Mouse (Mus musculus) adrenal gland, postnatal 4 days (tissue): Measurements from ENCODE around the gene Rbm19. TPM values are rescaled to one million over a fixed set of nuclear protein-coding genes. Genes with fewer than 3 reads are reported as not detected.

Source experiments
- DNase-seq, 2 experiments: peaks; one replicate each; pipeline ENCODE4 v3.0.0; 2021 to 2022; ENCODE audit warnings: low spot score in 2 of 2, mixed read lengths in 2 of 2
- total RNA-seq, 2 experiments: library from RNA; stranded (reverse); gene quantifications; 2 replicates each; pipeline ENCODE4 v1.2.3; 2021

Rbm19 gene
- total RNA-seq, 2 experiments from 2014 or later = 27.4 to 27.5 TPM

DNA sequence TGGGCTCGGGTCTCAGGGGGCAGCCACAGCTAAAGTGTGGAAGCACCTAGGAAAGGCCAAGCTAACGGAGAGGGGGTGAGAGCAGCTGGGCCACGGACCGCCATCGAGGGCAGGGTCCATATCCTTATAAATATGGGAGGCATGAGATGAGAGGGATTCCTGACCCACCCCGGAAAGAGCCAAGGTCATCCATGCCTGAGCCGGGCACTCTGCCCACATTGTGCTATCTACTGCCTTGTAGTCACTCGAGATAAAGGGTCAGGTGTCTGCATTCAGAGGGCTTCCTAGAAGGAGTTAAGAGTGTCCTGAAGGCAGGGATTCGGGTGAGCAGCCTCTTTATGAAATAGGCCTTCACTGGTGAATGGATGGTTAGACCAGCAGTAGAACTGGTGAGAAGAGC is 80.6 kb downstream of the Rbm19 start:
- DNase-seq = no peak

GRCm38 (mm10) chr5:120197813-120198387 is 81.6 kb downstream of the Rbm19 start:
- DNase-seq = no peak

DNA sequence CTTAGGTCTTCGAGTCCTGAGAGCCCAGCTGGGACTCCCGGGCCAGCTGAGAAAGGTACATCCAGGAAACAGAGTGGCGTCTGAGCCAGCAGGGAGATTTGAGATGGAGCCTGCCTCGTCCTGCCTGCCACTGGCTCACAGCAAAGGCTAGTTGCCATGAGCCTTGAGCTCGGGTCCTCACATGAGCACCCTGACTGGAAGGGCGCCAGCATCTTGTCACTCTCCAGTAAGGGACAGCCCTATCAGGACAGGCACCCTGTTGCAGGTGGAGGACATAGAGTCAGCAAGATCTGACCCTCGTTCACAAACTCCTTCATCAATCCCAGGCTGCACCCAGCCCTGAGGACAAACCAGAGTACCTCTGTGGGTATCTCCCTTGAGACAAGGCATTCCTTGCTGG is 83.6 kb downstream of the Rbm19 start:
- no peak for DNase-seq

DNA sequence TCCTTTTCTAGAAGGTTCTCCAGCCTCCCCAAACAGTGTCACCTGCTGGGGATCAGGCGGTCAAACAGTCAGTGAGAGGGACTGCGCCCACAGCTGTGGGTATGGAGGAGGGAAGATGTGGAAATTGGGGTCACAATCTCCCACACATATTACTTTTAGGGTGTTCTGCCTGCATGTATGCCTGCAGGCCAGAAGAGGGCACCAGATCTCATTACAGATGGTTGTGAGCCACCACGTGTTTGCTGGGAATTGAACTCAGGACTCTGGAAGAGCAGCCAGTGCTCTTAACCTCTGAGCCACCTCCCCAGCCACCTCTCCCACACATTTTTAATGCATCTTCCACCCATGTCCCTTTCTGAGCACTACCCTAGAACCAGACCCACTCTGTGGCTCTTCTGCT is 88.1 kb downstream of the Rbm19 start:
- DNase-seq = no peak

- DNase-seq = no peak
Observed at GRCm38 (mm10) chr5:120206313-120206943, 90.2 kb downstream of the Rbm19 start.

DNA sequence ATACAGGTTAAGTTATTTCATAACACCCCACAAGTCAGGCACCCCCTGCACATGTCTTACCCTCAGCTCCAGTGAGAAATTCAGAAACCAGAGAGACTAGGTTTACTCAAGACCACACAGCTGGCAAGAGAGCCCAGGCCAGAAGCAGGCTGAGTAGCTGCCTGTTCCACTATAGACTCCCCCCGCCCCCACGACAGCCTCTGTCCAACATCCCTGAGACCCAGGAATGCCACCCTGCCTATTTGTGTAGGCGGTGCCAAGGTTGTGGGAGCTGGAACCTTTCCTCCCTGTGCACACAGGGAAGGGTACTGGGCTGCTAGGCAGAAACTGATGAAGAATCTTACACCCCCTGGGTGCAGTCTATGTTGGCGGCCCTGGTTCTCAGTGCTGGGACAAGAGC is 91.2 kb downstream of the Rbm19 start:
- DNase-seq = no peak

DNA sequence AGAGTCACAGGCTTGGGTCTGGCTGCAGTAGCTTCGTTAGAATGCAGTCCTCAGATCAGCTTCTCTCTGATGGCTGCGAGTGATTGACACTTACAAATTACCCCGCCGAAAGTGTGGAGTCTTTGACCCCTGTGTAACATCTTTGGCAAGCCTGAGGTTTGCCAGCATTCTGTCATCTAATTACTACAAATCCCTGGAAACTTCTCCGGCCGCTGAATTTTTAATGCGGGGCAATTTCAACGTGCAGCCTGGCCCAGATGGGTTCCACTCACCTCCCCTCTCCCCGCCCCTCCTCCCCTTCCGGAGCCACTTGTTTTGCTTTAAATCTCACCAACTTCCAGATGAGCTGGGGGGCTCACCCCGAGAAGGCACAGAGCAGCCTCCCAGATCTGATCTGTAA is 94.4 kb downstream of the Rbm19 start:
- DNase-seq = no peak

DNA sequence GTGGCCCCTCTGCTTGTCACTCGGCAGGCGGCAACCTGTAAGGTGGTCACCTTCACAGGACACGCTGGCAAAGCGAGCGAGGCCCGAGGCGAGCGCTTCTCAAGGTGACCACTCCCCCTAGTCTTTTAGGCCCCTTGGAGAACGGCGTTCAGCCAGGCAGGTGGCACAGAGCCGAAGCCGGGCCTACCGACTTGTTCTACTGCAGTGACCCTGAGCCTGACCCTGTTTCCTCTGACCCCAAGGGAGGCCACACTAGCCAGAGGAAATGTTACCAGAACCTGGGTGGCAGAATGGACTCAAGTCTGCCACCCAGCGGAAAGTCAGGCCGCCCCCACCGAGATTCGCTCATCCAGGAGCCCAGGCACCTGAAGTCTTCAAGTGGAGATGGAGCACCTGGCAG is 94.9 kb downstream of the Rbm19 start:
- DNase-seq = no peak

GRCm38 (mm10) chr5:120214511-120214910 is 98.2 kb downstream of the Rbm19 start:
- no peak for DNase-seq

GRCm38 (mm10) chr5:120221216-120221615 is 105.0 kb downstream of the Rbm19 start:
- DNase-seq = no peak

GRCm38 (mm10) chr5:120225383-120225782 is 109.1 kb downstream of the Rbm19 start:
- DNase-seq = no peak

GRCm38 (mm10) chr5:120228613-120229409 is 112.5 kb downstream of the Rbm19 start:
- no peak for DNase-seq

GRCm38 (mm10) chr5:120231435-120232147 is 115.3 kb downstream of the Rbm19 start:
- DNase-seq = no peak

GRCm38 (mm10) chr5:120235147-120235546 is 118.9 kb downstream of the Rbm19 start:
- no peak for DNase-seq

- DNase-seq = no peak
Observed at GRCm38 (mm10) chr5:120235571-120235970, 119.3 kb downstream of the Rbm19 start.

DNA sequence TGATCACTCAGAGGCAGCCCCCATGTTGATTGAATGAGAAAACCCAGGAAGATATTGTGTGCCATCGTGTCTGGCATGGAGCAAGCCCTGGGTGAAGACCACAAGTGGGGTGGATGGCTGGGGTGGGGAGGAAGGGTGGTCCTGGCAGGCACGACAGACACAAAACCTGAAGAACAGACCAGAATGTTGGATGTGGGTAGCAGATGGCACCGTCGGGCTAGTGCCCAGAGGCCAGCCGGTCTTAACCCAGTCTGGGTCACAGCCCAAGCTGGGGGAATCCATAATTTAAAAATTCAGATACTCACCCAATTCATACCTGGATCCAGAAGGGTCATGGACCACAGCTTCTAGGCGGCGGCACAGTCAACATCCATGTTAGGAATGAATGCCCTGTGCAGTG is 123.8 kb downstream of the Rbm19 start:
- no peak for DNase-seq

DNA sequence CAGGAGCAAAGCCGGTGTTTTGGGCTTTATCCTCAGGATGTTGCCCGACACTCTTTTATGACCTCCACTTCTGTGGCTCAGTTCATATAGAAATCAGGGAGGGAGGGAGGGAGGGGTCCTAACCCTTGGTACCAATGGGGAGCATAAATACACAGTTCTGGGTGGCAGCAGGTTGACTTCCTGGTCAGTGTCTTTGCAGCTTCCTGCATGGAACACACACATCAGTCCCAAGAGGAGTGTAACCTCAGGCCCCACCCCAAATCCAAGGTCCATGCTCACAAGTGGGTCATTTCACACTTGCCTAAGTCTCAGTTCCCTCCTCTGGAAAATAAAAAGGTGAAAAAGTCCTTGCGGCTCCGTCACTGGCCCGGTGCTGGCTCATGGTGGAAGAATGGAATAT is 129.1 kb downstream of the Rbm19 start:
- DNase-seq = no peak
